Mouse (Mus musculus) heart, adult 2 months (tissue): Measurements from ENCODE around the gene Sprr1b. TPM values are rescaled to one million over a fixed set of nuclear protein-coding genes. Genes with fewer than 3 reads are reported as not detected.

Source experiments
- DNase-seq, 2 experiments: peaks; one replicate each; pipeline ENCODE4 v3.0.0; 2021
- H3K27ac ChIP-seq: fragments of 200-600 bp; 2 replicates; pipeline ENCODE4 v1.8.1; 2022
- H3K27me3 ChIP-seq: fragments of 200-500 bp; 2 replicates; pipeline ENCODE4 v1.6.1; 2012; ENCODE audit warnings: mild to moderate bottlenecking, low read length, inconsistent platforms, mixed read lengths; ENCODE audit not compliant: control insufficient read depth, insufficient read depth
- H3K36me3 ChIP-seq: fragments of 200-500 bp; 2 replicates; pipeline ENCODE4 v1.6.1; 2012; ENCODE audit warnings: low read length, inconsistent platforms; ENCODE audit not compliant: control insufficient read depth, insufficient read depth
- H3K4me1 ChIP-seq: fragments of 200-500 bp; 2 replicates; pipeline ENCODE4 v1.6.1; 2011; ENCODE audit warnings: low read length; ENCODE audit not compliant: control insufficient read depth, insufficient read depth
- H3K4me3 ChIP-seq: fragments of 200-600 bp; 2 replicates; pipeline ENCODE4 v1.8.1; 2022
- H3K79me2 ChIP-seq: fragments of 200-500 bp; replicated peaks from 2 replicates; pipeline ENCODE4 v1.6.1; 2012; ENCODE audit warnings: mild to moderate bottlenecking, inconsistent platforms, low read length, moderate library complexity, mixed read lengths; ENCODE audit not compliant: control insufficient read depth, insufficient read depth
- H3K9ac ChIP-seq: fragments of 200-500 bp; 2 replicates; pipeline ENCODE4 v1.6.1; 2012; ENCODE audit warnings: low read depth, mild to moderate bottlenecking, control low read depth, inconsistent platforms, low read length, mixed read lengths
- CTCF ChIP-seq: fragments of 200-600 bp; IDR thresholded peaks from 2 replicates; pipeline ENCODE4 v1.8.1; 2022; ENCODE audit warnings: antibody characterized with exemption, mild to moderate bottlenecking, moderate library complexity
- EP300 ChIP-seq: fragments of 200-500 bp; IDR thresholded peaks from 2 replicates; pipeline ENCODE4 v1.6.1; 2011; ENCODE audit warnings: low read depth, low read length, control low read depth; ENCODE audit not compliant: insufficient read depth
- POLR2A ChIP-seq: fragments of 200-500 bp; IDR thresholded peaks from 2 replicates; pipeline ENCODE4 v1.6.1; 2011; ENCODE audit warnings: mild to moderate bottlenecking, low read depth, low read length, control low read depth; ENCODE audit not compliant: insufficient read depth
- WGBS: fragments of 180-500 bp; shearing (Covaris S2); methylation state at CpG from one replicate; pipeline ENCODE4 v1.1.7; 2018; 5-methylcytosine and 5-hydroxymethylcytosine counted together
- intact Hi-C: fragments of 180-260 bp; cut with DNase I; formaldehyde crosslinking; loops from one replicate; pipeline ENCODE4 v1.15.1; 2025
- polyA plus RNA-seq: library from polyadenylated mRNA; depleted of rRNA; stranded (reverse); fragments of >200 nt; gene quantifications from 2 replicates; pipeline ENCODE4 v1.2.3, GENCODE M21; 2012
- total RNA-seq, 2 experiments: library from RNA; stranded (reverse); gene quantifications; 2 replicates each; pipeline ENCODE4 v1.2.3; 2021

The Sprr1b gene
- total and polyA plus RNA-seq, 3 experiments = not detected

GRCm38 (mm10) chr3:92458620-92459019, 20.0 kb upstream of the Sprr1b start, which contains the start of gene Sprr3:
Gene Sprr3, minus strand, starts transcription at chr3:92458720.
- WGBS = 40% methylated on average over 2 of the region's 2 CpGs

GRCm38 (mm10) chr3:92455151-92455550, 16.6 kb upstream of the Sprr1b start:
- WGBS = 65% methylated on average over 5 of the region's 5 CpGs
- H3K4me3 ChIP-seq = no peak overlapping the region
- intact Hi-C loops = no loop called here
- DNase-seq = no peak
- TF ChIP-seq POLR2A (no peak), CTCF (no peak), EP300 (no peak)
- H3K36me3 ChIP-seq = no peaks in the 10 kb centered on the region
- H3K79me2 ChIP-seq = no peaks in the 10 kb centered on the region
- no peaks in the 10 kb centered on the region for H3K4me1 ChIP-seq
- H3K27me3 ChIP-seq = no peaks in the 10 kb centered on the region
- H3K9ac ChIP-seq = no peak overlapping the region
- no peak overlapping the region for H3K27ac ChIP-seq

More at GRCm38 (mm10) chr3:92458620-92459019, 20.0 kb upstream of the Sprr1b start, which contains the start of gene Sprr3:
- no peaks in the 10 kb centered on the region for H3K4me1 ChIP-seq
- no peak within 1 kb of the TSS for H3K4me3 ChIP-seq
- TF ChIP-seq CTCF (no peak), POLR2A (no peak), EP300 (no peak)
- no peak within 1 kb of the TSS for H3K9ac ChIP-seq
- intact Hi-C loops = no loop called here
- H3K27ac ChIP-seq = no peak within 1 kb of the TSS
- H3K36me3 ChIP-seq = no peaks in the 10 kb centered on the region
- DNase-seq = no peak
- H3K27me3 ChIP-seq = no peaks in the 10 kb centered on the region
- no peaks in the 10 kb centered on the region for H3K79me2 ChIP-seq

- Histone ChIP-seq H3K79me2 (no peaks in the 10 kb centered on the region), H3K27me3 (no peaks in the 10 kb centered on the region), H3K36me3 (no peaks in the 10 kb centered on the region), H3K4me3 (no peak overlapping the region), H3K27ac (no peak overlapping the region), H3K4me1 (no peaks in the 10 kb centered on the region), H3K9ac (no peak overlapping the region)
- no peak for DNase-seq
- WGBS = 81% methylated on average over 3 of the region's 3 CpGs
- TF ChIP-seq EP300 = no peak
- TF ChIP-seq POLR2A = no peak
- no peak for TF ChIP-seq CTCF
- intact Hi-C loops = no loop called here
Measured at GRCm38 (mm10) chr3:92440177-92440576, 1.6 kb upstream of the Sprr1b start.

GRCm38 (mm10) chr3:92432282-92432681, 6.3 kb downstream of the Sprr1b start, which contains the start of gene Sprr2k:
Gene Sprr2k, plus strand, starts transcription at chr3:92432582.
- TF ChIP-seq EP300 = no peak
- TF ChIP-seq POLR2A = no peak
- intact Hi-C loops = no loop called here
- no peaks in the 10 kb centered on the region for H3K79me2 ChIP-seq
- WGBS = 71% methylated on average over 2 of the region's 2 CpGs
- no peaks in the 10 kb centered on the region for H3K36me3 ChIP-seq
- H3K4me3 ChIP-seq = no peak within 1 kb of the TSS
- H3K9ac ChIP-seq = no peak within 1 kb of the TSS
- no peak within 1 kb of the TSS for H3K27ac ChIP-seq
- H3K27me3 ChIP-seq = no peaks in the 10 kb centered on the region
- DNase-seq = no peak
- H3K4me1 ChIP-seq = no peaks in the 10 kb centered on the region

- no peak for DNase-seq
- Histone ChIP-seq H3K4me3 (no peak within 1 kb of the TSS), H3K27me3 (no peaks in the 10 kb centered on the region), H3K36me3 (no peaks in the 10 kb centered on the region), H3K79me2 (no peaks in the 10 kb centered on the region), H3K4me1 (no peaks in the 10 kb centered on the region), H3K9ac (no peak within 1 kb of the TSS), H3K27ac (no peak within 1 kb of the TSS)
- intact Hi-C loops = no loop called here
- WGBS = 81% methylated on average over 6 of the region's 6 CpGs
- TF ChIP-seq POLR2A (no peak), CTCF (no peak), EP300 (no peak)
Measured at GRCm38 (mm10) chr3:92429323-92429722, 9.3 kb downstream of the Sprr1b start, which contains the start of gene Gm9774. Gene Gm9774, minus strand, starts transcription at chr3:92429423.

GRCm38 (mm10) chr3:92417782-92418181, 20.8 kb downstream of the Sprr1b start, which contains the start of gene Sprr2j-ps:
Gene Sprr2j-ps, plus strand, starts transcription at chr3:92418082.
- Histone ChIP-seq H3K27ac (no peak within 1 kb of the TSS), H3K36me3 (no peaks in the 10 kb centered on the region), H3K4me3 (no peak within 1 kb of the TSS), H3K27me3 (no peaks in the 10 kb centered on the region), H3K4me1 (no peaks in the 10 kb centered on the region), H3K79me2 (no peaks in the 10 kb centered on the region), H3K9ac (no peak within 1 kb of the TSS)
- WGBS = 88% methylated on average over 2 of the region's 2 CpGs
- TF ChIP-seq EP300 = no peak
- intact Hi-C loops = no loop called here
- no peak for DNase-seq
